Mouse (Mus musculus) liver, embryonic 11.5 days (tissue): ENCODE data around the gene Ppp2r1b. TPM values are rescaled to one million over a fixed set of nuclear protein-coding genes. Genes with fewer than 3 reads are reported as not detected.

Source experiments
- ATAC-seq: fragments of 200-750 bp; cut with Nextera tagmentation; replicated peaks from 2 replicates; pipeline ENCODE4 v1.8.0; 2017; ENCODE audit warnings: moderate number of reproducible peaks, mild to moderate bottlenecking, moderate TSS enrichment, moderate library complexity; ENCODE audit not compliant: low FRiP score
- DNase-seq: peaks from one replicate; pipeline ENCODE4 v3.0.0-alpha.2; 2017; ENCODE audit warnings: low spot score
- H3K27ac ChIP-seq: fragments of 300-500 bp; sonication (generic); 2 replicates; pipeline ENCODE4 v1.5.1; 2014; ENCODE audit warnings: mild to moderate bottlenecking, low read depth, low read length, control low read depth
- H3K27me3 ChIP-seq: fragments of 300-500 bp; sonication (generic); replicated peaks from 2 replicates; pipeline ENCODE4 v1.6.1; 2014; ENCODE audit warnings: low read length, mixed read lengths; ENCODE audit not compliant: control insufficient read depth, insufficient read depth
- H3K36me3 ChIP-seq: fragments of 300-500 bp; sonication (generic); 2 replicates; pipeline ENCODE4 v1.6.1; 2014; ENCODE audit warnings: mild to moderate bottlenecking, low read length, moderate library complexity, mixed read lengths; ENCODE audit not compliant: control insufficient read depth, insufficient read depth
- H3K4me1 ChIP-seq: fragments of 300-500 bp; sonication (generic); replicated peaks from 2 replicates; pipeline ENCODE4 v1.6.1; 2014; ENCODE audit warnings: low read length, mixed read lengths; ENCODE audit not compliant: control insufficient read depth, insufficient read depth
- H3K4me2 ChIP-seq: fragments of 300-500 bp; sonication (generic); 2 replicates; pipeline ENCODE4 v1.6.1; 2014; ENCODE audit warnings: mild to moderate bottlenecking, control low read depth, moderate library complexity
- H3K4me3 ChIP-seq: fragments of 300-500 bp; sonication (generic); 2 replicates; pipeline ENCODE4 v1.5.1; 2014; ENCODE audit warnings: low read depth, low read length, control low read depth
- H3K9ac ChIP-seq: fragments of 300-500 bp; sonication (generic); 2 replicates; pipeline ENCODE4 v1.6.1; 2014; ENCODE audit warnings: low read depth, low read length, control low read depth
- H3K9me3 ChIP-seq: fragments of 300-500 bp; sonication (generic); 2 replicates; pipeline ENCODE4 v1.6.1; 2016; ENCODE audit warnings: low read length, inconsistent platforms, mixed read lengths; ENCODE audit not compliant: control insufficient read depth
- WGBS: fragments of 180-500 bp; shearing (Covaris S2); extraction: QIAGEN DNeasy Blood & Tissue Kit; methylation state at CpG from one replicate; pipeline ENCODE4 v1.1.7; 2014; 5-methylcytosine and 5-hydroxymethylcytosine counted together
- polyA plus RNA-seq: library from polyadenylated mRNA; unstranded; fragments of >200 nt; fragmentation: Nextera tagmentation; extraction: Ambion mirVana; gene quantifications from 2 replicates; pipeline ENCODE4 v1.2.1, GENCODE M21; 2014

Gene Ppp2r1b
- polyA plus RNA-seq, 1 experiment from 2014 or later = 143 TPM

GRCm38 (mm10) chr9:50893665-50894064 lies 48.6 kb downstream of the Ppp2r1b start:
- H3K27ac ChIP-seq = no peak overlapping the region
- H3K9me3 ChIP-seq = no peaks in the 10 kb centered on the region
- H3K4me2 ChIP-seq = no peak overlapping the region
- no peak for ATAC-seq
- 91% methylated on average over 4 of the region's 4 CpGs for WGBS
- no peak overlapping the region for H3K4me3 ChIP-seq
- peaks cover 9% of the 10 kb centered on the region for H3K36me3 ChIP-seq
- no peak overlapping the region for H3K9ac ChIP-seq
- no peak for DNase-seq
- H3K27me3 ChIP-seq = no peaks in the 10 kb centered on the region
- no peaks in the 10 kb centered on the region for H3K4me1 ChIP-seq

GRCm38 (mm10) chr9:50900026-50900920 lies 55.2 kb downstream of the Ppp2r1b start:
- peaks cover 8% of the 10 kb centered on the region for H3K36me3 ChIP-seq
- 77% methylated on average over 7 of the region's 7 CpGs for WGBS
- no peaks in the 10 kb centered on the region for H3K9me3 ChIP-seq
- H3K4me3 ChIP-seq = no peak overlapping the region
- H3K9ac ChIP-seq = no peak overlapping the region
- H3K4me1 ChIP-seq = 0 out of 2 replicates have a peak, but pooled peaks cover 4% of the 10 kb centered on the region
- DNase-seq = no peak
- no peak for ATAC-seq
- H3K4me2 ChIP-seq = no peak overlapping the region
- no peaks in the 10 kb centered on the region for H3K27me3 ChIP-seq
- H3K27ac ChIP-seq = no peak overlapping the region

GRCm38 (mm10) chr9:50904196-50904847 lies 59.2 kb downstream of the Ppp2r1b start:
- no peak for ATAC-seq
- no peak for DNase-seq
- Histone ChIP-seq H3K4me1 (peaks cover 7% of the 10 kb centered on the region; the same call in 1 of the 2 replicates), H3K4me2 (no peak overlapping the region), H3K27me3 (no peaks in the 10 kb centered on the region), H3K36me3 (no peaks in the 10 kb centered on the region), H3K9me3 (no peaks in the 10 kb centered on the region), H3K4me3 (no peak overlapping the region), H3K9ac (no peak overlapping the region), H3K27ac (no peak overlapping the region)
- 76% methylated on average over 6 of the region's 6 CpGs for WGBS

GRCm38 (mm10) chr9:50905321-50905720 lies 60.2 kb downstream of the Ppp2r1b start:
- Histone ChIP-seq H3K4me2 (no peak overlapping the region), H3K27ac (no peak overlapping the region), H3K4me3 (no peak overlapping the region), H3K9me3 (no peaks in the 10 kb centered on the region), H3K27me3 (no peaks in the 10 kb centered on the region), H3K36me3 (no peaks in the 10 kb centered on the region), H3K9ac (no peak overlapping the region), H3K4me1 (peaks cover 7% of the 10 kb centered on the region; the same call in 1 of the 2 replicates)
- DNase-seq (no peak), ATAC-seq (no peak)
- 75% methylated on average over 3 of the region's 3 CpGs for WGBS

- Histone ChIP-seq H3K27me3 (no peaks in the 10 kb centered on the region), H3K4me2 (no peak overlapping the region), H3K9me3 (no peaks in the 10 kb centered on the region), H3K36me3 (no peaks in the 10 kb centered on the region), H3K9ac (no peak overlapping the region), H3K27ac (no peak overlapping the region), H3K4me3 (no peak overlapping the region), H3K4me1 (no peaks in the 10 kb centered on the region)
- 89% methylated on average over 7 of the region's 7 CpGs for WGBS
- no peak for ATAC-seq
- no peak for DNase-seq
These were observed 66.9 kb downstream of the Ppp2r1b start for GRCm38 (mm10) chr9:50911861-50912515.

GRCm38 (mm10) chr9:50918131-50918530 lies 73.0 kb downstream of the Ppp2r1b start:
- Histone ChIP-seq H3K9ac (no peak overlapping the region), H3K36me3 (no peaks in the 10 kb centered on the region), H3K4me1 (peaks cover 7% of the 10 kb centered on the region), H3K9me3 (no peaks in the 10 kb centered on the region), H3K27me3 (no peaks in the 10 kb centered on the region), H3K4me3 (no peak overlapping the region), H3K4me2 (no peak overlapping the region), H3K27ac (no peak overlapping the region)
- DNase-seq = no peak
- no peak for ATAC-seq
- 88% methylated on average over 3 of the region's 3 CpGs for WGBS

GRCm38 (mm10) chr9:50919554-50919953 lies 74.5 kb downstream of the Ppp2r1b start:
- DNase-seq (no peak), ATAC-seq (no peak)
- Histone ChIP-seq H3K36me3 (no peaks in the 10 kb centered on the region), H3K4me1 (peaks cover 13% of the 10 kb centered on the region), H3K9me3 (no peaks in the 10 kb centered on the region), H3K27ac (no peak overlapping the region), H3K4me3 (no peak overlapping the region), H3K9ac (no peak overlapping the region), H3K4me2 (no peak overlapping the region), H3K27me3 (no peaks in the 10 kb centered on the region)
- WGBS = 82% methylated on average over 2 of the region's 2 CpGs

- Histone ChIP-seq H3K4me1 (peaks cover 19% of the 10 kb centered on the region), H3K4me3 (no peak overlapping the region), H3K9ac (no peak overlapping the region), H3K9me3 (no peaks in the 10 kb centered on the region), H3K4me2 (no peak overlapping the region), H3K27ac (no peak overlapping the region), H3K27me3 (no peaks in the 10 kb centered on the region), H3K36me3 (no peaks in the 10 kb centered on the region)
- no peak for ATAC-seq
- 78% methylated on average over 3 of the region's 3 CpGs for WGBS
- no peak for DNase-seq
These were observed 76.1 kb downstream of the Ppp2r1b start for GRCm38 (mm10) chr9:50920933-50921895.
